Mouse (Mus musculus) thymus, adult 2 months (tissue): Measurements from ENCODE around the gene Klf13.

Experiments
- CTCF ChIP-seq: fragments of 200-500 bp; IDR thresholded peaks from 2 replicates; pipeline ENCODE4 v1.5.1; 2012; ENCODE audit warnings: mild to moderate bottlenecking, control low read depth, low read length, moderate library complexity, borderline replicate concordance; ENCODE audit not compliant: control insufficient read depth, poor library complexity, insufficient read depth; ENCODE audit errors: extremely low read depth
- POLR2A ChIP-seq: fragments of 200-500 bp; IDR thresholded peaks from 2 replicates; pipeline ENCODE4 v1.6.1; 2012; ENCODE audit warnings: mild to moderate bottlenecking, low read length, control low read depth, moderate library complexity; ENCODE audit not compliant: control insufficient read depth, poor library complexity, insufficient read depth; ENCODE audit errors: extremely low read depth

GRCm38 (mm10) chr7:63939397-63939951, 759 bp upstream of the Klf13 start:
- TF ChIP-seq CTCF (no peak), POLR2A (no peak)
